Mouse (Mus musculus) stomach, postnatal 0 days (tissue): ENCODE results near the gene Nosip. TPM values are rescaled to one million over a fixed set of nuclear protein-coding genes. Genes with fewer than 3 reads are reported as not detected.

Source experiments
- ATAC-seq: fragments of 200-750 bp; cut with Nextera tagmentation; 2 replicates; pipeline ENCODE4 v1.8.0; 2017; ENCODE audit not compliant: low FRiP score, low TSS enrichment
- DNase-seq: peaks from one replicate; pipeline ENCODE4 v3.0.0-alpha.2; 2016; ENCODE audit warnings: low spot score
- H3K27ac ChIP-seq: fragments of 300-500 bp; sonication (generic); replicated peaks from 2 replicates; pipeline ENCODE4 v1.5.1; 2014; ENCODE audit warnings: mild to moderate bottlenecking, control low read depth
- H3K27me3 ChIP-seq: fragments of 300-500 bp; sonication (generic); 2 replicates; pipeline ENCODE4 v1.6.1; 2014; ENCODE audit warnings: low read length; ENCODE audit not compliant: control insufficient read depth, insufficient read depth
- H3K36me3 ChIP-seq: fragments of 300-500 bp; sonication (generic); 2 replicates; pipeline ENCODE4 v1.6.1; 2014; ENCODE audit warnings: low read length, mixed read lengths; ENCODE audit not compliant: control insufficient read depth, insufficient read depth
- H3K4me1 ChIP-seq: fragments of 300-500 bp; sonication (generic); replicated peaks from 2 replicates; pipeline ENCODE4 v1.6.1; 2014; ENCODE audit warnings: antibody characterized with exemption; ENCODE audit not compliant: control insufficient read depth, insufficient read depth
- H3K4me2 ChIP-seq: fragments of 300-500 bp; sonication (generic); replicated peaks from 2 replicates; pipeline ENCODE4 v1.6.1; 2014; ENCODE audit warnings: low read depth, mild to moderate bottlenecking, control low read depth, moderate library complexity
- H3K4me3 ChIP-seq: fragments of 300-500 bp; sonication (generic); 2 replicates; pipeline ENCODE4 v1.5.1; 2014; ENCODE audit warnings: low read depth, low read length, control low read depth
- H3K9ac ChIP-seq: fragments of 300-500 bp; sonication (generic); 2 replicates; pipeline ENCODE4 v1.6.1; 2014; ENCODE audit warnings: mild to moderate bottlenecking, low read length, control low read depth, mixed read lengths
- H3K9me3 ChIP-seq: fragments of 300-500 bp; sonication (generic); 2 replicates; pipeline ENCODE4 v1.6.1; 2016; ENCODE audit warnings: low read length; ENCODE audit not compliant: control insufficient read depth
- CTCF ChIP-seq: IDR thresholded peaks from 2 replicates; pipeline ENCODE4 v1.5.1; 2016; ENCODE audit warnings: antibody characterized with exemption, low read depth, mild to moderate bottlenecking, moderate library complexity
- EP300 ChIP-seq: optimal IDR thresholded peaks from 2 replicates; pipeline ENCODE3; 2016; ENCODE audit warnings: antibody characterized with exemption
- WGBS: fragments of 180-500 bp; shearing (Covaris S2); extraction: QIAGEN DNeasy Blood & Tissue Kit; methylation state at CpG from one replicate; pipeline ENCODE4 v1.1.7; 2014; 5-methylcytosine and 5-hydroxymethylcytosine counted together
- polyA plus RNA-seq: library from polyadenylated mRNA; unstranded; fragments of >200 nt; fragmentation: Nextera tagmentation; extraction: Ambion mirVana; gene quantifications from 2 replicates; pipeline ENCODE4 v1.2.1, GENCODE M21; 2015

The Nosip gene
- polyA plus RNA-seq, 1 experiment from 2014 or later: 44.1 TPM

GRCm38 (mm10) chr7:45038411-45038810 is 23.8 kb upstream of the Nosip start:
- WGBS: 78% methylated on average over 9 of the region's 9 CpGs
- no peak; the same call in 1 of the 2 replicates for ATAC-seq

GRCm38 (mm10) chr7:45040851-45041250 is 21.4 kb upstream of the Nosip start:
- Histone ChIP-seq H3K4me2 (no peak overlapping the region), H3K4me3 (no peak overlapping the region), H3K27me3 (no peaks in the 10 kb centered on the region), H3K9me3 (no peaks in the 10 kb centered on the region), H3K4me1 (no peaks in the 10 kb centered on the region), H3K36me3 (peaks cover 36% of the 10 kb centered on the region), H3K27ac (no peak overlapping the region), H3K9ac (no peak overlapping the region)
- WGBS: 91% methylated on average over 9 of the region's 9 CpGs
- TF ChIP-seq CTCF: no peak
- no peak for TF ChIP-seq EP300
- ATAC-seq: no peak
- no peak for DNase-seq

More at GRCm38 (mm10) chr7:45038411-45038810, 23.8 kb upstream of the Nosip start:
- no peak overlapping the region for H3K4me2 ChIP-seq
- no peak for TF ChIP-seq EP300
- TF ChIP-seq CTCF: no peak
- H3K4me3 ChIP-seq: no peak overlapping the region
- H3K36me3 ChIP-seq: peaks cover 55% of the 10 kb centered on the region
- no peak overlapping the region for H3K9ac ChIP-seq
- no peaks in the 10 kb centered on the region for H3K4me1 ChIP-seq
- peak; percentile 18 for DNase-seq
- peak overlapping the region; percentile 46 for H3K27ac ChIP-seq
- H3K27me3 ChIP-seq: no peaks in the 10 kb centered on the region
- H3K9me3 ChIP-seq: no peaks in the 10 kb centered on the region

GRCm38 (mm10) chr7:45043307-45043706 is 18.9 kb upstream of the Nosip start:
- Histone ChIP-seq H3K9ac (no peak overlapping the region), H3K9me3 (no peaks in the 10 kb centered on the region), H3K4me3 (no peak overlapping the region), H3K27ac (no peak overlapping the region), H3K36me3 (peaks cover 48% of the 10 kb centered on the region), H3K4me1 (no peaks in the 10 kb centered on the region), H3K27me3 (no peaks in the 10 kb centered on the region), H3K4me2 (no peak overlapping the region)
- ATAC-seq (no peak), DNase-seq (peak; percentile 12)
- WGBS: 89% methylated on average over 11 of the region's 14 CpGs
- TF ChIP-seq CTCF (no peak), EP300 (no peak)

- DNase-seq (peak; percentile 14), ATAC-seq (no peak)
- H3K4me1 ChIP-seq: no peaks in the 10 kb centered on the region
- peaks cover 46% of the 10 kb centered on the region for H3K36me3 ChIP-seq
- H3K9ac ChIP-seq: no peak overlapping the region
- no peak overlapping the region for H3K4me2 ChIP-seq
- H3K4me3 ChIP-seq: no peak overlapping the region
- WGBS: 94% methylated on average over 22 of the region's 22 CpGs
- TF ChIP-seq EP300 (no peak), CTCF (no peak)
- H3K9me3 ChIP-seq: no peaks in the 10 kb centered on the region
- no peak overlapping the region for H3K27ac ChIP-seq
- H3K27me3 ChIP-seq: no peaks in the 10 kb centered on the region
These were observed 16.5 kb upstream of the Nosip start for GRCm38 (mm10) chr7:45045741-45046140.

GRCm38 (mm10) chr7:45046853-45047350 is 15.3 kb upstream of the Nosip start:
- H3K27ac ChIP-seq: no peak overlapping the region
- no peak for TF ChIP-seq EP300
- TF ChIP-seq CTCF: no peak
- peak; percentile 12 for DNase-seq
- no peak overlapping the region for H3K9ac ChIP-seq
- no peak for ATAC-seq
- H3K4me2 ChIP-seq: no peak overlapping the region
- H3K4me1 ChIP-seq: 0 out of 2 replicates have a peak, but pooled peaks cover 4% of the 10 kb centered on the region
- no peaks in the 10 kb centered on the region for H3K27me3 ChIP-seq
- H3K4me3 ChIP-seq: no peak overlapping the region
- peaks cover 42% of the 10 kb centered on the region for H3K36me3 ChIP-seq
- H3K9me3 ChIP-seq: no peaks in the 10 kb centered on the region
- 94% methylated on average over 26 of the region's 26 CpGs for WGBS

GRCm38 (mm10) chr7:45047491-45047890 is 14.7 kb upstream of the Nosip start:
- Histone ChIP-seq H3K9me3 (no peaks in the 10 kb centered on the region), H3K4me3 (no peak overlapping the region), H3K9ac (no peak overlapping the region), H3K4me2 (no peak overlapping the region), H3K4me1 (0 out of 2 replicates have a peak, but pooled peaks cover 4% of the 10 kb centered on the region), H3K27ac (no peak overlapping the region), H3K27me3 (no peaks in the 10 kb centered on the region), H3K36me3 (peaks cover 38% of the 10 kb centered on the region)
- ATAC-seq (no peak), DNase-seq (peak; percentile 13)
- 96% methylated on average over 14 of the region's 14 CpGs for WGBS
- no peak for TF ChIP-seq CTCF
- no peak for TF ChIP-seq EP300
